Mouse (Mus musculus) lung, embryonic 15.5 days (tissue): ENCODE results near the gene Kif16b. TPM values are rescaled to one million over a fixed set of nuclear protein-coding genes. Genes with fewer than 3 reads are reported as not detected.

Source experiments
- polyA plus RNA-seq: library from polyadenylated mRNA; unstranded; fragments of >200 nt; fragmentation: Nextera tagmentation; extraction: Ambion mirVana; gene quantifications from 2 replicates; pipeline ENCODE4 v1.2.1, GENCODE M21; 2015

Gene Kif16b
- polyA plus RNA-seq, 1 experiment from 2014 or later = 10.3 TPM

Other genes starting within 250 kb of the Kif16b start
- gene Snrpb2, start 161.5 kb upstream of the Kif16b start, polyA plus RNA-seq = 74.2 and 75.2 TPM in 2 replicates
- 0.69 and 1.1 TPM in 2 replicates for gene Otor, start 176.9 kb upstream of the Kif16b start, polyA plus RNA-seq